Mouse (Mus musculus): ENCODE measurements around the gene Snrnp35.
"Not testable (repeated sequence)": the region's sequence is repeated elsewhere in the genome, so short reads cannot be mapped to it uniquely, and the experiment has no call there.

Snrnp35 gene

GRCm38 (mm10) chr5:124500037-124500436 lies 17.1 kb downstream of the Snrnp35 start:
- not testable (repeated sequence) for DNase-seq (ENCODE audit: low spot score in 2 of 2)

- peak in 1 of 2 experiments; percentile 73 for DNase-seq (ENCODE audit: low spot score in 2 of 2)
Measured at GRCm38 (mm10) chr5:124500573-124500972, 17.6 kb downstream of the Snrnp35 start.

DNA sequence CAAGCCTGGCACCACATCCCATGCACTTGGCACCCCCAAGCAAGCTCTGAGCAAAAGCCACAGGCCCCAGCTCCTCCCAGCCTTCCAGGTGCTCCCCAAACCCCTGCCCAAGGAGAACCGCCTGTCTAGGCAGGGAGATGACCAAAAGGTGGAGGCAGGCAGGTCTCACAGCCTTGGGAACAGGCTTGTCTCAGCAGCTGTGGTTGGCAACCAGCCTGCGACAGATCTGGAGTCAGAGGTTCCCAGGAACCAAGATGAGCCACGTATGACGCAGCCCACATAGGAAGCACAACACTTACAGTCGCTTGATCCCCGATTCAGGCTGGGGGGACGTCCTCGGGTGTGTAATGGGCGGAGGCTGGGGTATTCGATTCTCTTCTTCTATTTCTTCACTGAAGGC lies 18.6 kb downstream of the Snrnp35 start:
- DNase-seq (ENCODE audit: low spot score in 2 of 2), result no peak

GRCm38 (mm10) chr5:124503742-124504141 lies 20.8 kb downstream of the Snrnp35 start:
- DNase-seq (ENCODE audit: low spot score in 2 of 2), result peak; percentile 74 to 93

DNA sequence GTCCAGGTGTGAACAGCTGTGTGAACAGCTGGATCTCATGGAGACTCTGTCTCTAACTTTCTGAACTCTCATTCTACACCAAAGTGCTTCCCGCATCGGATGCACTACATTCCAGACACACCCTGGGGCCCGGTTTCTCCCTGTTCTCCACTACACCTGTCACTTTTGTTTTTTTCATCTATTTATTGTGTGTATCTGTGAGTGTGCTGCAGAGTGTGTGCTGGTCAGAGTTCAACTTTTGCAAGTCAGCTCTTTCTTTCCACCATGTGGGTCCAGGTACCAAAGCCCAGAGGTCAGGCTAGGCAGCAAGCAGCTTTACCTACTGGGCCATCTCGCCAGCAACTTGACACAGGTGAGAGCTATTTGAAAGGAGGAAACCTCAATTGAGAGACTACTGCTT lies 22.3 kb downstream of the Snrnp35 start:
- DNase-seq (ENCODE audit: low spot score in 2 of 2), result no peak

DNA sequence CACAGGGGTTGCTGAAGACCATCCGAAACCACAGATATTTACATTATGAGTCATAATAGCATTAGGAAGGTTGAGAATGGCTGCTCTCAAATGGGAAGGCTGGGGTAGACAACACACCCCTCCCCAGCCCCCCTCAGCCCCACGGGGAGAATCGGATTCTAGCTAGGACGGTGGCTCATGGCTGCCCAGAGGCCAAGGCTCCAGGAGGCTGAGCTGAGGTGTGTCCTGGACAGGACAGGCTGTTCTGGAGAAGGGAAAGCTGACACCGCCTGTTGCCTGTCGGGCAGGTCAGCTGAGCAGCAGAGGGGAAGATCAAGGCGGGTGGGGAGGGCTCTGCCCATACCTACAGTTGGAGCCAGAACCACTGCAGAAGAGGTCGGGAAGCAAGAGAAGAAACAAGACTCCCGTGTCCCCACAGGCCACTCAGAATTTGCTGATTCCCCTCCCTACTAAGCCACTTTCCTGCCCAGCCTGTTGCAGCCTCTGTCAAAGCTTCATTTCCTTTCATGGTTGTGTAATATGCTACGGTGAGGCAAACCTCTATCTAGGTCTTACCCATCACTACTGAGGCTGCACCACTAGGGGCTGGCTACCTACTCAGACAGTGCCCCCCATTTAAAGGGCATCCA lies 23.9 kb downstream of the Snrnp35 start:
- DNase-seq (ENCODE audit: low spot score in 2 of 2), result no peak

DNA sequence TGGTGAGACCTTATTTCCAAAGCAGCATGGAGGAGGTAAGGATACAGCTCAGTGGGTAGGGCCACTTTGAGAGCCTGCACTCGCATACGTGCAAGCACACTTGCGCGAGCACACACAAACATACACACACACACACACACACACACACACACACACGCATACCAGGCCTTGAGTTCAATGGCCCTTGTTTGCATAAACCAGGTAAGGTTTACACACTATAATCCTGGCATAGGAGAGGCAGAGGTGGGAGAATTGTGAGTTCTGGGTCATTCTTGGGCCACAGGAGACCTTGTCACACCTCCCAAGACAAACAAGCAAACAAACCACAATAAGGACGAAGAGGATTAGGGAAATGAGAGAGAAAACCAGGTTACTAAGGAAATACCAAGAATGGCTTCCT lies 26.3 kb downstream of the Snrnp35 start:
- no peak for DNase-seq (ENCODE audit: low spot score in 2 of 2)

GRCm38 (mm10) chr5:124509742-124510237 lies 26.9 kb downstream of the Snrnp35 start:
- no peak for DNase-seq (ENCODE audit: low spot score in 2 of 2)

- no peak for DNase-seq (ENCODE audit: low spot score in 2 of 2)
Measured at GRCm38 (mm10) chr5:124510536-124511050, 27.7 kb downstream of the Snrnp35 start.

GRCm38 (mm10) chr5:124515789-124516188 lies 32.9 kb downstream of the Snrnp35 start:
- no peak for DNase-seq (ENCODE audit: low spot score in 2 of 2)

- peak; percentile 67 to 87 for DNase-seq (ENCODE audit: low spot score in 2 of 2)
Measured at GRCm38 (mm10) chr5:124518648-124519047, 35.7 kb downstream of the Snrnp35 start.

DNA sequence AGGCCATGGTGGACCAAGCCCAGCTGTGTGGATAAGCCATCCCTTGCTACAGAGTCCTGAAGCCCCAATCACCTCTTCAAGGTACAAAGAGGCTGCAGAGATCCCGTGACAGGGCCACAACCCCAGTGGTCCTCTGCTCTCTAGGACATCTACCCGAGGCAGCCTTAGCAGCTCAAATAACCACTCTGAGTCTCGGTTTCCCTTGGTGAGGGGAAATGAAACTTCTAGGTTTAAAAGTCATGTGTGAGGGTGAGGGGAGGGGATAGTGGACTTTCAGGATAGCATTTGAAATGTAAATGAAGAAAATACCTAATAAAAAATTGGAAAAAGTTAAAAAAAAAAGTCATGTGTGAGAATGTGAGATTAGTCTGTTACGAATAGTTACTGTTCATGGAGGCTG lies 38.7 kb downstream of the Snrnp35 start:
- DNase-seq (ENCODE audit: low spot score in 2 of 2), result no peak

DNA sequence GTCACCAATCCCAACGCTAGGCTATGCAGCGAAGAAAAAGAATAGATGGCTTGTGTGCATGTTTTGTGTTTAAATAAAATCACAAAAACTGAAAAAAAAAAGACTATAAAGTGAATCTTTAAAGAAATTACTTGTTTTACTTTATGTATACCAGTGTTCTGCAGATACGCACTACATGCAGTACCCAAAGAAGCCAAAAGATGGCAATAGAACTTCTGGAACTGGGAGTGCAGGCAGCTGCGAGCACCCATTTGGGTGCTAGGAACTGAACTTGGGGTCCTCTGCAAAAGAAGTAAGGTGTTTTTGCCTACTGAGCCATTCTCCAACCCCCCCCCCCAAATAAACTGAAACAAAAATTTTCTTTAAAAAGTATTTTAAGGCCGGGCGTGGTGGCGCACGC lies 40.1 kb downstream of the Snrnp35 start:
- DNase-seq (ENCODE audit: low spot score in 2 of 2), result no peak

- DNase-seq (ENCODE audit: low spot score in 2 of 2), result no peak
Measured at GRCm38 (mm10) chr5:124524943-124525342, 42.0 kb downstream of the Snrnp35 start.

DNA sequence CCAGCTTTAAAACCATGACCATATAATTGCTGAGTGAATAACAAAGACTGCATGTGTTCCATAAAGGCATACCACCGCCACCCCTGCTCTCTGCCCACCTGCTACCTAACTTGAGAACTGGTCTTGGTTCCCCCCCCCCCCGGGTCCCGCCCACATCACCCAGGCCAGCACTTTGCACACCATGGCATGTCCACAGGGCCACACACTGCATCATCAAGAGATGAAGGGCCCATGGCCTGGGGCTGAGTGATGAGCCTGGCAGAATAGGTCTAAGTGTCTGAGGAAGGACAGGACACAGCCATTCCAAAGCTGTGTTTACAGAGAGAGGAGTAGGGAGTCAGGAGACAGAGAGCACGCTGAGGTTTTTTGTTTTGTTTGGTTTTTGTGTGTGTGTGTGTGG lies 45.4 kb downstream of the Snrnp35 start:
- no peak for DNase-seq (ENCODE audit: low spot score in 2 of 2)

GRCm38 (mm10) chr5:124528791-124529190 lies 45.9 kb downstream of the Snrnp35 start:
- DNase-seq (ENCODE audit: low spot score in 2 of 2), result no peak

GRCm38 (mm10) chr5:124529191-124529651 lies 46.3 kb downstream of the Snrnp35 start:
- no peak for DNase-seq (ENCODE audit: low spot score in 2 of 2)

- DNase-seq (ENCODE audit: low spot score in 2 of 2), result no peak
Measured at GRCm38 (mm10) chr5:124529697-124530096, 46.8 kb downstream of the Snrnp35 start.

GRCm38 (mm10) chr5:124530655-124531582 lies 48.0 kb downstream of the Snrnp35 start, which contains the start of gene Rilpl1:
Gene Rilpl1, minus strand, starts transcription at chr5:124531391.
- DNase-seq (ENCODE audit: low spot score in 2 of 2), result peak in 1 of 2 experiments; percentile 63

- no peak for DNase-seq (ENCODE audit: low spot score in 2 of 2)
Measured at GRCm38 (mm10) chr5:124531583-124531930, 48.6 kb downstream of the Snrnp35 start.

DNA sequence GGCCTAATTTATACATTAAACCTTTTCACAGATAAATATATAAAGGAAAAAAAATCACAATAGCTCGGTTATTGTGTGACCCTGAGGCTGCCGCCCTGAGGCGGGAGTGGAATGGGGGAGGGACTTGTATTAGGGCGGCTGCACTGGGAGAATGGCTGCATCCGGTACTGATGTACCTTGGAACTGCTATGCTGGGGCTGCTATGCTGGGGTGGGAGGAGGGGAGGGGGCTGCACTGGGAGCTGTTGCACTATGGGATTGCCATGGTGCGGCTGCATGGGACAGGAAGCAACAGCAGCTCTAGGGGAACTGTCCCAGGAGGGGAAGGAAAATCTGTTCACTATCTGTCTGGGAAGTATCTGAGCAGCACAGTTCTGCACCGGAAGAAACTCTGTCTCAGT lies 49.5 kb downstream of the Snrnp35 start:
- no peak for DNase-seq (ENCODE audit: low spot score in 2 of 2)

DNA sequence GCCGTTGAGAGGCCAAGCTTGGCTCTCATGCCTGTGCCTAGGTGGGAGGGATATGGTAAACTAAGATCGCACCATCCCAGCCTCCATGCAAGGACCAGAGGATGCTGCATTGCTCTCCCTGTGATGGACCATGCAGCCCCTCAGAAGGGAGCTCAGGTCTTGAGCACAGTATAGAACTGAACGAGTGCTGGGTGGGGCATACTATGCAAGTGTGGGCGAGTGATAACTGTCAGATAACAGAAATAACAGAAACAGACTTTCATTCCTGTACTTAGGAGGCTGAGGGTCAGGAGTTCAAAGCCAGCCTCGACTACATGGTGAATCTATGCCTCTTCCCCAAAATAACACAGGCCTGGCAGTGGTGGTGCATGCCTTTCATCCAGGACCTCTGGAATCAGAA lies 52.1 kb downstream of the Snrnp35 start:
- DNase-seq (ENCODE audit: low spot score in 2 of 2), result no peak
